Mouse (Mus musculus) adrenal gland, adult 2 months (tissue): ENCODE measurements around the gene Hmcn2. TPM values are rescaled to one million over a fixed set of nuclear protein-coding genes. Genes with fewer than 3 reads are reported as not detected.

Source experiments
- polyA plus RNA-seq: library from polyadenylated mRNA; depleted of rRNA; stranded (reverse); fragments of >200 nt; gene quantifications from 2 replicates; pipeline ENCODE4 v1.2.3, GENCODE M21; 2012; rRNA removed
- total RNA-seq, 2 experiments: library from RNA; stranded (reverse); gene quantifications; 2 replicates each; pipeline ENCODE4 v1.2.3; 2021

Hmcn2 gene
- total and polyA plus RNA-seq, 3 experiments, result 0.93 to 8.3 (median 0.95) TPM

Other genes starting within 250 kb of the Hmcn2 start
- 10 to 100 TPM; 59.7 to 73.4 TPM for gene Fnbp1, start 172.4 kb upstream of the Hmcn2 start, total RNA-seq
- gene Fnbp1, start 172.4 kb upstream of the Hmcn2 start, polyA plus RNA-seq, result 34.3 and 35.6 TPM in 2 replicates
- gene Gpr107, start 162.1 kb upstream of the Hmcn2 start, total RNA-seq, result 10 to 100 TPM; 54.9 to 55.8 TPM
- gene Gpr107, start 162.1 kb upstream of the Hmcn2 start, polyA plus RNA-seq, result 18.2 and 21.7 TPM in 2 replicates
- gene Ncs1, start 68.6 kb upstream of the Hmcn2 start, total RNA-seq, result 10 to 100 TPM in 1 of 2 experiments, 1 to 10 TPM in 1; 3.0 to 12.8 TPM
- 2.9 and 3.9 TPM in 2 replicates for gene Ncs1, start 68.6 kb upstream of the Hmcn2 start, polyA plus RNA-seq
- gene Ass1, start 155.8 kb downstream of the Hmcn2 start, total RNA-seq, result 10 to 100 TPM; 24.4 to 31.6 TPM
- 3.9 and 4.0 TPM in 2 replicates for gene Ass1, start 155.8 kb downstream of the Hmcn2 start, polyA plus RNA-seq